ENCODE assay signal across 9 mouse cellular contexts in the genomic region with DNA sequence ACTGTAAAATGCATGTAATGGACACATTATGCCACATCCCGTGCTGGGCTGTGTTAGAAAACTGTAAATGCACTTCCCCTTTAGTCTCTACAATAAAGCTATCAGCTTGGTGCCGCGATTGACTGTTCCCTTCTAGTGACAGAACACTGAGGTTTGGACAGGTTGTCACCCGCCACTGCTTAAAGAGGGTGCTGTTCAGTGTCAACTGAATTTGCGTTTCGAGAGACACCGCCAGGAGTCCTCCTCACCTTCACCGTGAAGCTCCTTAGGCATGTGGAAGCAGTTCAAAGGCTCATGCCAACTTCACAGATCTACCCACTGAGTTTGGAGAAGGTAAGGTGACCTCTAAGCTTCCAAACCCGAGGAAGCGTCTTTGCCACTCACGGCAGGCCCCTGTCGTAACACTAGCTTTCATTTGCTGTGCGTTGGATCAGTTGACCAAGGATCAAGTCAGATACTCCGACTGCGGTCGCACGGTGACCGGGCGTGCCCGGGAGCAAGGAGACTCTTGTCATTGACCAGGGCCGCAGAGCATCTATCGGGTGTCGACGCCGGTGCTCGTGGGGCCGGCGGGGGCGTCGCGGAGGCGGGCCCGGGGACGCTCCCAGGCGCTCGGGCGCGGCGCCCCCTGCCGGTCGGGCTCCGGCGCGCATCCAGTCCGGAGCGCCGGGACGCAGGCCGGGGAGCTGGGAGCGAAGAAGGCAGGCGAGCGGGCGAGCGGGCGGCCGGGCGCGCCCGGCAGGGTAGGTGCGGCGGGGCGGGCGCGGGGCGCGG. TPM values are rescaled to one million over a fixed set of nuclear protein-coding genes. Genes with fewer than 3 reads are reported as not detected.
DNase-seq lines count a peak whose midpoint lies in the region; ATAC-seq and TF ChIP-seq lines count a peak whose summit lies in the region.
"Had no signal": no experiment of that assay in that cellular context is flagged by ENCODE, and none has a peak within 500 bp of the region (broad histone marks: within the 10 kb centered on the region; RNA-seq: fewer than 3 reads in every experiment).

No protein-coding gene starts in this region.

- 5% methylated on average over 31 of the region's 66 CpGs for WGBS in limb, embryonic 14.5 days

- H3K27me3 ChIP-seq in limb, embryonic 14.5 days (ENCODE audit: control insufficient read depth, insufficient read depth, low read length) = peaks cover 21% of the 10 kb centered on the region
- no peaks in the 10 kb centered on the region; the same call in 1 of the 2 replicates for H3K27me3 ChIP-seq in testis, adult 2 months (ENCODE audit: control insufficient read depth, insufficient read depth, low read length)

- DNase-seq in heart, adult 18-20 months = peak; percentile 5 to 19
- DNase-seq in heart, adult 8-10 months (ENCODE audit: low spot score) = no peak
- DNase-seq in cerebellum, postnatal 4 days (ENCODE audit: low spot score in 2 of 2) = peak; percentile 64 to 86
- peak; percentile 49 for DNase-seq in gastrocnemius, postnatal 14 days
- DNase-seq in kidney, adult 9 months = peak; percentile 9
- DNase-seq in limb, embryonic 14.5 days (ENCODE audit: low spot score) = peak; percentile 53
- DNase-seq in naive thymus-derived CD4-positive, alpha-beta T cell, adult 2 months (ENCODE audit: low read depth) = peak; percentile 58

- TF ChIP-seq CTCF in testis, adult 2 months (IDR thresholded peaks at IDR 0.05; ENCODE audit: control insufficient read depth, insufficient read depth, insufficient replicate concordance, low read depth, low read length) = no peak

- H3K9ac ChIP-seq in limb, embryonic 14.5 days (ENCODE audit: low read depth, low read length, severe bottlenecking) = peak overlapping the region; percentile 41

- H3K9me3 ChIP-seq in limb, embryonic 14.5 days (ENCODE audit: control insufficient read depth, low read length) = peaks cover 5% of the 10 kb centered on the region

- peak overlapping the region; percentile 69 for H3K4me2 ChIP-seq in limb, embryonic 14.5 days (replicated peaks; ENCODE audit: low read depth, low read length, severe bottlenecking)

- peak; percentile 79 for ATAC-seq in limb, embryonic 14.5 days (ENCODE audit: low FRiP score, low read depth)

- peaks cover 21% of the 10 kb centered on the region for H3K4me1 ChIP-seq in limb, embryonic 14.5 days (ENCODE audit: control insufficient read depth, insufficient read depth, low read length)
- H3K4me1 ChIP-seq in testis, adult 2 months (ENCODE audit: control insufficient read depth, insufficient read depth, low read length) = peaks cover 15% of the 10 kb centered on the region

- no peak overlapping the region for H3K27ac ChIP-seq in limb, embryonic 14.5 days (replicated peaks; ENCODE audit: low read depth, low read length)
- H3K27ac ChIP-seq in testis, adult 2 months (ENCODE audit: control insufficient read depth, insufficient read depth, low read depth, low read length) = no peak overlapping the region

- intact Hi-C loops in gastrocnemius, postnatal 14 days (cut with DNase I; ENCODE audit: low total_unique reads) = no loop called here

- H3K4me3 ChIP-seq in limb, embryonic 14.5 days (replicated peaks; ENCODE audit: low read length) = peak overlapping the region; percentile 41
- H3K4me3 ChIP-seq in testis, adult 2 months (ENCODE audit: control insufficient read depth, low read depth, low read length) = peak overlapping the region; percentile 74

- no peaks in the 10 kb centered on the region for H3K36me3 ChIP-seq in limb, embryonic 14.5 days (ENCODE audit: control insufficient read depth, insufficient read depth, low read length)
- H3K36me3 ChIP-seq in testis, adult 2 months (ENCODE audit: control insufficient read depth, insufficient read depth, low read length) = no peaks in the 10 kb centered on the region

- no peak for TF ChIP-seq POLR2A in limb, embryonic 14.5 days (IDR thresholded peaks at IDR 0.05; ENCODE audit: borderline replicate concordance, extremely low read depth, insufficient read depth, insufficient read length)
- no peak for TF ChIP-seq POLR2A in testis, adult 2 months (IDR thresholded peaks at IDR 0.05; ENCODE audit: control insufficient read depth, low read depth, low read length)

RNA-seq across cellular contexts. Expression of gene Scn8a, which starts 0.5 kb away (rescaled TPM):
- not detected for total RNA-seq in heart, adult 18-20 months (2021)
- 1 to 10 TPM in 1 of 4 experiments, under 1 TPM in 2, not detected in 1; 0.41 to 1.2 (median 0.55) TPM for total RNA-seq in heart, adult 8-10 months (2022)
- under 1 TPM; 0.37 to 1.00 TPM for total RNA-seq in gastrocnemius, postnatal 14 days (2021)
- polyA plus RNA-seq in limb, embryonic 14.5 days (2012; rRNA removed) = 7.9 and 8.4 TPM in 2 replicates
- polyA plus RNA-seq in limb, embryonic 14.5 days (2014; fragmentation: Nextera tagmentation; extraction: Ambion mirVana) = 4.3 and 4.7 TPM in 2 replicates
- polyA plus RNA-seq in testis, adult 2 months (2012; rRNA removed) = 3.4 and 4.0 TPM in 2 replicates
- polyA plus RNA-seq: C2C12 had no signal
